Mouse (Mus musculus): Measurements from ENCODE around the gene Klb. TPM values are rescaled to one million over a fixed set of nuclear protein-coding genes. Genes with fewer than 3 reads are reported as not detected.

The Klb gene
- polyA plus RNA-seq, 1 experiment from 2014 or later: 14.4 TPM

- Histone ChIP-seq H3K36me3 (ENCODE audit: control insufficient read depth, insufficient read depth) (no peaks in the 10 kb centered on the region), H3K4me2 (ENCODE audit: low read depth, low read length) (no peak overlapping the region), H3K4me1 (ENCODE audit: control insufficient read depth, low read depth, low read length) (peaks cover 8% of the 10 kb centered on the region), H3K27me3 (ENCODE audit: control insufficient read depth, insufficient read depth, low read depth, low read length) (no peaks in the 10 kb centered on the region), H3K4me3 (ENCODE audit: low read depth, low read length) (no peak overlapping the region), H3K9me3 (replicated peaks; ENCODE audit: control insufficient read depth, low read length) (no peaks in the 10 kb centered on the region), H3K27ac (ENCODE audit: low read length) (no peak overlapping the region), H3K9ac (ENCODE audit: low read depth, low read length) (no peak overlapping the region)
- no peak for ATAC-seq (ENCODE audit: low read depth)
- WGBS (ENCODE audit: insufficient replicate concordance): 83% methylated on average over 8 of the region's 8 CpGs
Observed at GRCm38 (mm10) chr5:65422803-65423202, 74.7 kb downstream of the Klb start.

- Histone ChIP-seq H3K4me3 (ENCODE audit: low read depth, low read length) (no peak overlapping the region), H3K27ac (ENCODE audit: low read length) (no peak overlapping the region), H3K9ac (ENCODE audit: low read depth, low read length) (no peak overlapping the region), H3K36me3 (ENCODE audit: control insufficient read depth, insufficient read depth) (no peaks in the 10 kb centered on the region), H3K4me1 (ENCODE audit: control insufficient read depth, low read depth, low read length) (peaks cover 8% of the 10 kb centered on the region), H3K27me3 (ENCODE audit: control insufficient read depth, insufficient read depth, low read depth, low read length) (no peaks in the 10 kb centered on the region), H3K4me2 (ENCODE audit: low read depth, low read length) (no peak overlapping the region), H3K9me3 (replicated peaks; ENCODE audit: control insufficient read depth, low read length) (no peaks in the 10 kb centered on the region)
- peak; percentile 64 for ATAC-seq (ENCODE audit: low read depth)
- 53% methylated on average over 6 of the region's 6 CpGs for WGBS (ENCODE audit: insufficient replicate concordance)
Observed at GRCm38 (mm10) chr5:65424215-65424614, 76.1 kb downstream of the Klb start.

GRCm38 (mm10) chr5:65425251-65425650 lies 77.1 kb downstream of the Klb start:
- Histone ChIP-seq H3K4me3 (ENCODE audit: low read depth, low read length) (no peak overlapping the region), H3K9me3 (replicated peaks; ENCODE audit: control insufficient read depth, low read length) (no peaks in the 10 kb centered on the region), H3K4me1 (ENCODE audit: control insufficient read depth, low read depth, low read length) (peaks cover 6% of the 10 kb centered on the region), H3K9ac (ENCODE audit: low read depth, low read length) (no peak overlapping the region), H3K36me3 (ENCODE audit: control insufficient read depth, insufficient read depth) (no peaks in the 10 kb centered on the region), H3K4me2 (ENCODE audit: low read depth, low read length) (no peak overlapping the region), H3K27me3 (ENCODE audit: control insufficient read depth, insufficient read depth, low read depth, low read length) (no peaks in the 10 kb centered on the region), H3K27ac (ENCODE audit: low read length) (no peak overlapping the region)
- no peak for ATAC-seq (ENCODE audit: low read depth)
- 72% methylated on average over 5 of the region's 5 CpGs for WGBS (ENCODE audit: insufficient replicate concordance)

- WGBS (ENCODE audit: insufficient replicate concordance): 43% methylated on average over 4 of the region's 4 CpGs
- H3K4me1 ChIP-seq (ENCODE audit: control insufficient read depth, low read depth, low read length): no peaks in the 10 kb centered on the region
Observed at GRCm38 (mm10) chr5:65428321-65428720, 80.2 kb downstream of the Klb start.

GRCm38 (mm10) chr5:65429441-65429840 lies 81.3 kb downstream of the Klb start:
- H3K9ac ChIP-seq (ENCODE audit: low read depth, low read length): no peak overlapping the region
- no peak for ATAC-seq (ENCODE audit: low read depth)
- H3K4me1 ChIP-seq (ENCODE audit: control insufficient read depth, low read depth, low read length): no peaks in the 10 kb centered on the region; the same call in 1 of the 2 replicates
- no peaks in the 10 kb centered on the region for H3K9me3 ChIP-seq (replicated peaks; ENCODE audit: control insufficient read depth, low read length)
- no peaks in the 10 kb centered on the region for H3K27me3 ChIP-seq (ENCODE audit: control insufficient read depth, insufficient read depth, low read depth, low read length)
- no peak overlapping the region for H3K4me2 ChIP-seq (ENCODE audit: low read depth, low read length)
- 79% methylated on average over 5 of the region's 5 CpGs for WGBS (ENCODE audit: insufficient replicate concordance)
- H3K4me3 ChIP-seq (ENCODE audit: low read depth, low read length): no peak overlapping the region
- H3K27ac ChIP-seq (ENCODE audit: low read length): no peak overlapping the region
- no peaks in the 10 kb centered on the region for H3K36me3 ChIP-seq (ENCODE audit: control insufficient read depth, insufficient read depth)

More at GRCm38 (mm10) chr5:65428321-65428720, 80.2 kb downstream of the Klb start:
- no peak for ATAC-seq (ENCODE audit: low read depth)
- H3K4me2 ChIP-seq (ENCODE audit: low read depth, low read length): no peak overlapping the region
- H3K27me3 ChIP-seq (ENCODE audit: control insufficient read depth, insufficient read depth, low read depth, low read length): no peaks in the 10 kb centered on the region
- no peaks in the 10 kb centered on the region for H3K36me3 ChIP-seq (ENCODE audit: control insufficient read depth, insufficient read depth)
- no peak overlapping the region for H3K4me3 ChIP-seq (ENCODE audit: low read depth, low read length)
- no peaks in the 10 kb centered on the region for H3K9me3 ChIP-seq (replicated peaks; ENCODE audit: control insufficient read depth, low read length)
- no peak overlapping the region for H3K27ac ChIP-seq (ENCODE audit: low read length)
- no peak overlapping the region for H3K9ac ChIP-seq (ENCODE audit: low read depth, low read length)

Other genes with a start within 250 kb of the Klb start
- 2.5 and 3.5 TPM in 2 replicates for gene Klhl5, start 240.8 kb upstream of the Klb start, polyA plus RNA-seq (2015; fragmentation: Nextera tagmentation; extraction: Ambion mirVana)
- 0.59 and 1.2 TPM in 2 replicates for gene Wdr19, start 148.6 kb upstream of the Klb start, polyA plus RNA-seq (2015; fragmentation: Nextera tagmentation; extraction: Ambion mirVana)
- 31.6 and 36.1 TPM in 2 replicates for gene Rfc1, start 12.6 kb upstream of the Klb start, polyA plus RNA-seq (2015; fragmentation: Nextera tagmentation; extraction: Ambion mirVana)
- 482 and 527 TPM in 2 replicates for gene Rpl9, start 43.1 kb downstream of the Klb start, polyA plus RNA-seq (2015; fragmentation: Nextera tagmentation; extraction: Ambion mirVana)
- gene Lias, start 43.2 kb downstream of the Klb start, polyA plus RNA-seq (2015; fragmentation: Nextera tagmentation; extraction: Ambion mirVana): 28.2 and 35.1 TPM in 2 replicates
- 26.8 and 31.8 TPM in 2 replicates for gene Ugdh, start 87.6 kb downstream of the Klb start, polyA plus RNA-seq (2015; fragmentation: Nextera tagmentation; extraction: Ambion mirVana)
- gene Gm43552, start 144.5 kb downstream of the Klb start, polyA plus RNA-seq (2015; fragmentation: Nextera tagmentation; extraction: Ambion mirVana): not detected in 2 replicates
- gene Smim14, start 188.9 kb downstream of the Klb start, polyA plus RNA-seq (2015; fragmentation: Nextera tagmentation; extraction: Ambion mirVana): 52.8 and 57.8 TPM in 2 replicates
- gene Ube2k, start 188.9 kb downstream of the Klb start, polyA plus RNA-seq (2015; fragmentation: Nextera tagmentation; extraction: Ambion mirVana): 64.6 and 68.9 TPM in 2 replicates

Data from liver, embryonic 16.5 days (tissue).